Comparison of ENCODE assay signal across 13 mouse cellular contexts in the genomic region with DNA sequence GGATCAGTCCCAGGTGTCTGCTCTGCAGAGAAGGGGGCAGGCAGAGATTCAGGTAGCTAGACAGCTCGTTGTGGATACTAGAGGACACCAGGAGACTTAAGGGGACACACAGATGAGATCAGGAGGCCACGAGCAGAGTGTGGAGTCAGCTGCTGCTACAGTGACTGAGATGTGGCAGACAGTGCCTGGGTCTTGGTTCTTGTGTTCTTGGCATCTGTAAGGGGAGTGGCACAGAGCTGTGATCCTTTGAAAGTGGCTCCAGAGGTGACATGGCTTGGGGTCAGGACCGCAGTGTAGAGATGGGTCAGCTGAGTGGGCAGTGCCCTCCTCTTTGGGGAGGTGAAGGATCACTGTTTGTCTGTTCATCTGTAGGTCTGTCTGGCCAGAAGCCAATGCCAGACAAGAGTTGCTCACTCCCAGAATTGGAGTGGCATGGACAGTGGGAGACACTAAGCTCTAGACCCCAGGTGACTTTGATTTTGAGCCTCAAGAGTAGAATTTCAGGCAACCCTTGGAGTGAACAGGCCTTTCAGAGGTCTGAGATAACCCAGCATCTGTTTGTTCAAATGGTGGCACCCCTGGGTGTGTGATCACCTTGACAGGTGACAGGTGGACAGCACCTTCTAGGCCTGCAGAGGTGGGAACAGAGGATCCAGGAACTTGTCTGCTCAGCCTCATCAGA. TPM values are rescaled to one million over a fixed set of nuclear protein-coding genes. Genes with fewer than 3 reads are reported as not detected.
A peak's percentile ranks its signal among the peaks of the same experiment; 100 is the strongest.
DNase-seq lines count a peak whose midpoint lies in the region; ATAC-seq lines count a peak whose summit lies in the region.
"Had no signal": no experiment of that assay in that cellular context is flagged by ENCODE, and none has a peak within 500 bp of the region (broad histone marks: within the 10 kb centered on the region; RNA-seq: fewer than 3 reads in every experiment).

No protein-coding gene starts in this region.

- peaks cover 18% of the 10 kb centered on the region for H3K36me3 ChIP-seq in neural tube, embryonic 12.5 days
- H3K36me3 ChIP-seq in limb, embryonic 13.5 days = peaks cover 32% of the 10 kb centered on the region

- H3K4me3 ChIP-seq in neural tube, embryonic 12.5 days = no peak overlapping the region
- H3K4me3 ChIP-seq in limb, embryonic 13.5 days = no peak overlapping the region
- H3K4me3 ChIP-seq: left cerebral cortex, adult 2 months had no signal

- peaks cover 60% of the 10 kb centered on the region for H3K4me1 ChIP-seq in neural tube, embryonic 12.5 days
- peaks cover 58% of the 10 kb centered on the region for H3K4me1 ChIP-seq in limb, embryonic 13.5 days

- WGBS in neural tube, embryonic 12.5 days = 92% methylated on average over 3 of the region's 3 CpGs
- 91% methylated on average over 3 of the region's 3 CpGs for WGBS in limb, embryonic 13.5 days

- peak; percentile 25 to 41 for DNase-seq in cerebellum, adult 18-20 months
- no peak for DNase-seq in neural tube, embryonic 10.5 days (ENCODE audit: extremely low spot score, low spot score)
- DNase-seq in right cerebral cortex, adult 2 months (ENCODE audit: low spot score in 2 of 2) = no peak
- DNase-seq in right cerebral cortex, postnatal 25 days = no peak
- DNase-seq in adrenal gland, postnatal 25 days = no peak
- DNase-seq: adrenal gland, adult 2 months; kidney, adult 18-20 months had no signal

- H3K4me2 ChIP-seq in neural tube, embryonic 12.5 days (replicated peaks) = peak overlapping the region; percentile 95
- H3K4me2 ChIP-seq in limb, embryonic 13.5 days (replicated peaks) = peak overlapping the region; percentile 99; the same call in 1 of the 2 replicates

- H3K9ac ChIP-seq in neural tube, embryonic 12.5 days = peak overlapping the region; percentile 94
- H3K9ac ChIP-seq in limb, embryonic 13.5 days = peak overlapping the region; percentile 95; the same call in 1 of the 2 replicates

- H3K9me3 ChIP-seq in neural tube, embryonic 12.5 days = no peaks in the 10 kb centered on the region
- H3K9me3 ChIP-seq in limb, embryonic 13.5 days = no peaks in the 10 kb centered on the region

- H3K27ac ChIP-seq in neural tube, embryonic 12.5 days = no peak overlapping the region
- no peak overlapping the region for H3K27ac ChIP-seq in limb, embryonic 13.5 days
- H3K27ac ChIP-seq: left cerebral cortex, adult 2 months had no signal

- no peak for ATAC-seq in cerebellum, adult (ENCODE audit: insufficient number of reproducible peaks, low FRiP score, low TSS enrichment)
- ATAC-seq in neural tube, embryonic 12.5 days (ENCODE audit: low FRiP score, low read depth) = no peak
- no peak for ATAC-seq in limb, embryonic 13.5 days (ENCODE audit: low FRiP score, low read depth)

- no peaks in the 10 kb centered on the region for H3K27me3 ChIP-seq in neural tube, embryonic 12.5 days (replicated peaks)
- no peaks in the 10 kb centered on the region for H3K27me3 ChIP-seq in limb, embryonic 13.5 days

RNA-seq across cellular contexts. Expression of a gene that starts 2.8 kb away (rescaled TPM):
- 112 and 118 TPM in 2 replicates for polyA plus RNA-seq in neural tube, embryonic 12.5 days (2016; fragmentation: Nextera tagmentation; extraction: Ambion mirVana)
- polyA plus RNA-seq in limb, embryonic 13.5 days (2015; fragmentation: Nextera tagmentation; extraction: Ambion mirVana) = 61.5 and 66.6 TPM in 2 replicates
- total RNA-seq in adrenal gland, postnatal 25 days (2021) = 17.5 and 17.7 TPM in 2 replicates

RNA-seq across cellular contexts. Expression of a gene that starts 23.8 kb away (rescaled TPM):
- 0.10 and 0.11 TPM in 2 replicates for polyA plus RNA-seq in neural tube, embryonic 12.5 days (2016; fragmentation: Nextera tagmentation; extraction: Ambion mirVana)
- 0.04 TPM in 1 of 2 replicates, not detected in the other for polyA plus RNA-seq in limb, embryonic 13.5 days (2015; fragmentation: Nextera tagmentation; extraction: Ambion mirVana)
- total RNA-seq in adrenal gland, postnatal 25 days (2021) = 0.62 and 1.5 TPM in 2 replicates
- total RNA-seq: gastrocnemius, adult 18-20 months; MEL had no signal

RNA-seq across cellular contexts. Expression of a gene that starts 33.8 kb away (rescaled TPM):
- 36.1 and 36.3 TPM in 2 replicates for polyA plus RNA-seq in neural tube, embryonic 12.5 days (2016; fragmentation: Nextera tagmentation; extraction: Ambion mirVana)
- 28.8 and 29.0 TPM in 2 replicates for polyA plus RNA-seq in limb, embryonic 13.5 days (2015; fragmentation: Nextera tagmentation; extraction: Ambion mirVana)
- total RNA-seq in adrenal gland, postnatal 25 days (2021) = 20.5 and 21.1 TPM in 2 replicates

RNA-seq across cellular contexts. Expression of a gene that starts 42.6 kb away (rescaled TPM):
- polyA plus RNA-seq in neural tube, embryonic 12.5 days (2016; fragmentation: Nextera tagmentation; extraction: Ambion mirVana) = 1.0 and 1.7 TPM in 2 replicates
- 0.67 and 1.5 TPM in 2 replicates for polyA plus RNA-seq in limb, embryonic 13.5 days (2015; fragmentation: Nextera tagmentation; extraction: Ambion mirVana)
- 0.97 TPM in 1 of 2 replicates, not detected in the other for total RNA-seq in adrenal gland, postnatal 25 days (2021)

Comparison
In these comparisons a context has a peak if more than half of its experiments do, and no peak if none do; other contexts are left out.
1. DNase-seq: peak in cerebellum, adult 18-20 months (2 of 2); none in neural tube, embryonic 10.5 days (single experiment), right cerebral cortex, adult 2 months (0 of 2), right cerebral cortex, postnatal 25 days (single experiment) and adrenal gland, postnatal 25 days (single experiment).